Mouse (Mus musculus) frontal cortex, postnatal 36 days (tissue): ENCODE measurements at regions not wholly inside any gene's neighbourhood (a gene's known extent, or its start where the extent isn't known, plus 50 kb on each side); places are given as distances from the start of the nearest gene placed in this dataset.

Source experiments
- DNase-seq, 2 experiments: peaks; one replicate each; pipeline ENCODE4 v3.0.0; 2022; ENCODE audit warnings: low spot score in 2 of 2

DNA sequence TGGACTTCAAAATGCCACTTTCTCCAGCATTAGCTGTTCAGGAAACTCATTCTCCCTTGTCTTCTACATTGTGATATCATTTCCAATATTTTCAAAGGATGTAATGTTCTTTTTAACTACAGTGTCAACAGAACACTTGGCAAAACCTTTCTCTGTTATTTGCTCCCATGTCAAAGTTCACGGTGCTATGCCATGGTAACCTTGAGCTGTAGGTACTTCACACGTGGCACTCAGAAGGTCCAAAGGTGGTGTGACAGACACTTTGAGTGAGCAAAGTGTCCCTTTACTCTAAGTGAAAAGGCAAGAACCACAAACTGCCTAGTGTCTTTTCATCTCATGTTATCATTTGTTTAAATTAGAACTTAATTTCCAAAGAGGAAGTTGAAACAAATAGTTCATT is 53.3 kb upstream of the Tram2 start:
- DNase-seq: no peak

DNA sequence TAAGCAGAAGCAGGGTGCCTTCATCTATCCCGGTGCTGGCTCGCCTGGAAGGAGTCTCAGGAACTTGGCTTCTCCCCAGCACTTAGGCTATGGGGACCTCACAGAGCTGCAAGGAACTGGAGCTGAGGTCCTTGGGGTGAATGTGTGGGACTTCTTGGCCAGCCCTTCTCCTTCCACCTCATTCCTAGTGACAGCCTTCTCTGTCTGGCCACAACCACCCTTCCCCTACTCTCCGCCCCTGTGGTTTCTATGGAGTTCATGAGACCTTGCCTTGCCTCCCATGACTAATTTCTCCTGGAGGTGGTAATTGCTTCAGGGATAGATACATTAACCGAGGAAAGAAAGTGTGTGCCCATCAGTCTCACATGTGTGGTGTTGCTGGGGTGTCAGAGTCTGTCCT is 67.9 kb upstream of the Tram2 start:
- DNase-seq: no peak

DNA sequence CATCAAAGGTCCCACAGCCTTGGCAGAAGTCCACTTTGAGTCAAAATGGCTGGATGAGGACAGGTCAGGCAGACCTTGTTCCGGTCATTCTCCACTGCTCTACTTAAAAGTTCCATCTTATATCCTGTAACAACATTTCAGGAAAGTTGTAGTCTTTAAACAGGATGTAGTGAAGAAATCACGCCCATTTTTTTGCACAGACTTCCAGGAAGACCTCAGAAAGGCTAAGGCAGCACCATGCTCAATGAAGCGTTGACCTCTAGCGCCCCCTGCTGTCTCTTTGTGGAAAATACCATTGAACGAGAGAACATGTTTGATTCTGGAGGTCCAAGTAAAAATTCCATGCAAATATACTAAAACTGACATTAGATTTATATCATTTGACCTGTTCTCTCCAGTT is 56.6 kb upstream of the Tmem14a start:
- peak; percentile 80 to 86 for DNase-seq

DNA sequence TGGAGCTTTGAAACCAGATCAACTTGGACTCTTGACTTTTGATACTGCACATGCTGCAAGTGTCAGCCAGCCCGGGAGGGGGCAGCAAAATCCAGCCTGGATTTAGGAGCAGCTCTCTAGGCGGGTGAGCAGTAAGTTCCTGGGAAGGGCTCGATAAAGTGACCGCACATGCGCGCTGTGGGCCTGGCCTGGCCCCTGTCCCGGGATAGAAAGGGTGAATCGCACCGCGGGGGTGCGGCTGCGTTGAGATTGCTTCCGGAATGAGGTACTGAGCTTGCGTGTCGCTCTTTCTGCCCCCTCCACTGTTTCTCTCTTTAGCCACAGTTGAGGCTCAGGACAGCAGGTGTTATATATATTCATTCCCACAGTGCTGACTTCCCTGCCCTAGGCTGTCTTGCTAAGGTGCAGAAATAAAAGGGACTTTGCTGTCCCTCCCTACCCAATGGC is 52.1 kb upstream of the Tmem14a start:
- peak; percentile 85 to 88 for DNase-seq

DNA sequence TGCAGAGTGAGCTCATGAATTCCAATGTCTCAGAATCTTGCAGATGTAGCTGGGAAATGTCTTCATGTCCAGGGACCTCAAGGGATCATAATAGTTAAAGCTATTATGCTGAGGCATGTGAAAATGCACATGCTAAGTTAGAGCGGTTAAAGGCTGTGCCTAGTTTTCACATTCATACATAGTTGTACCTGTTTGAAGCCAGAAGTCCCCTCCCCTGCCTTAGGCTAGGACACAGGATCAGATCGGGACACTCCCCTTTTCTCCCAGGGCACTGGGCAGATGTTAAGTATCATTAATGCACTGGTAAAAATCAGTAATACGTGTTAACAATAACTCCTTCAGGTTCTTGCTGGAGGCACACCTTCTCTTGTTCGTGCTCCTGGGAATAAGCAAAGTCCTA is 51.6 kb upstream of the Tmem14a start:
- DNase-seq: peak in 1 of 2 experiments; percentile 4
